Mouse (Mus musculus) mature B cell (primary cell): ENCODE measurements at regions not wholly inside any gene's neighbourhood (a gene's known extent, or its start where the extent isn't known, plus 50 kb on each side); places are given as distances from the start of the nearest gene placed in this dataset.

ENCODE experiments used
- in situ Hi-C: fragments of 300-500 bp; cut with MboI; formaldehyde crosslinking; loops from 2 replicates; pipeline ENCODE4 v1.14.3; 2019

GRCm38 (mm10) chr10:96724436-96725175, 107.8 kb downstream of the Btg1 start:
- in situ Hi-C loops = no loop called here

- in situ Hi-C loops = no loop called here
Measured at GRCm38 (mm10) chr10:96726801-96727780, 110.3 kb downstream of the Btg1 start.

- in situ Hi-C loops = no loop called here
Measured at GRCm38 (mm10) chr10:96733581-96733980, 116.8 kb downstream of the Btg1 start.

- in situ Hi-C loops = no loop called here
Measured at GRCm38 (mm10) chr10:96735146-96735545, 118.3 kb downstream of the Btg1 start.

- in situ Hi-C loops = no loop called here
Measured at GRCm38 (mm10) chr10:96735885-96736628, 119.3 kb downstream of the Btg1 start.

- in situ Hi-C loops = no loop called here
Measured at GRCm38 (mm10) chr10:96737972-96738371, 121.2 kb downstream of the Btg1 start.

GRCm38 (mm10) chr10:96738606-96739005, 121.8 kb downstream of the Btg1 start:
- in situ Hi-C loops = no loop called here

- in situ Hi-C loops = no loop called here
Measured at GRCm38 (mm10) chr10:96744167-96744777, 127.5 kb downstream of the Btg1 start.

- in situ Hi-C loops = no loop called here
Measured at GRCm38 (mm10) chr10:96747015-96747663, 130.3 kb downstream of the Btg1 start.

- in situ Hi-C loops = no loop called here
Measured at GRCm38 (mm10) chr10:96750861-96751260, 134.1 kb downstream of the Btg1 start.

- in situ Hi-C loops = no loop called here
Measured at GRCm38 (mm10) chr10:96751580-96752264, 134.9 kb downstream of the Btg1 start.

- in situ Hi-C loops = no loop called here
Measured at GRCm38 (mm10) chr10:96752531-96752930, 135.7 kb downstream of the Btg1 start.

- in situ Hi-C loops = no loop called here
Measured at GRCm38 (mm10) chr10:96753521-96753920, 136.7 kb downstream of the Btg1 start.

GRCm38 (mm10) chr10:96755674-96756073, 138.9 kb downstream of the Btg1 start:
- in situ Hi-C loops = no loop called here

GRCm38 (mm10) chr10:96756355-96757084, 139.7 kb downstream of the Btg1 start:
- in situ Hi-C loops = no loop called here

GRCm38 (mm10) chr10:96757311-96757710, 140.5 kb downstream of the Btg1 start:
- in situ Hi-C loops = no loop called here

GRCm38 (mm10) chr10:96761601-96762000, 144.8 kb downstream of the Btg1 start:
- in situ Hi-C loops = no loop called here

GRCm38 (mm10) chr10:96765626-96766025, 148.8 kb downstream of the Btg1 start:
- in situ Hi-C loops = no loop called here

- in situ Hi-C loops = no loop called here
Measured at GRCm38 (mm10) chr10:96778220-96778619, 161.4 kb downstream of the Btg1 start.

GRCm38 (mm10) chr10:96783966-96784365, 167.2 kb downstream of the Btg1 start:
- in situ Hi-C loops = no loop called here
